Mouse (Mus musculus): Measurements from ENCODE around the gene Ankib1.

- TF ChIP-seq CTCF (conservative IDR thresholded peaks at IDR 0.05; ENCODE audit: low read length) (no peak), NANOG (IDR thresholded peaks at IDR 0.05; ENCODE audit: borderline replicate concordance, low read length) (no peak)
These were observed 154.4 kb downstream of the Ankib1 start for GRCm38 (mm10) chr5:3648206-3648848.

Measured in E14TG2a.4 (cell line).